Mouse (Mus musculus): Measurements from ENCODE around the gene Haus3. TPM values are rescaled to one million over a fixed set of nuclear protein-coding genes. Genes with fewer than 3 reads are reported as not detected.

The Haus3 gene
- total RNA-seq, 2 experiments from 2014 or later: 7.7 to 8.5 TPM

- intact Hi-C loops (cut with DNase I): loop anchor here (1.0 to 5.0 kb wide), 2 partner anchors 18 to 190 kb away; partner anchors contain the start of genes Haus3, Nat8l and Poln
- H3K27ac ChIP-seq: peak overlapping the region; percentile 94
- peak in 1 of 2 experiments; percentile 47 for DNase-seq (ENCODE audit: extremely low spot score in 1 of 2, low spot score in 2 of 2)
These were observed 17.6 kb upstream of the Haus3 start for GRCm38 (mm10) chr5:34186961-34187391.

GRCm38 (mm10) chr5:34186391-34186790 lies 17.1 kb upstream of the Haus3 start:
- intact Hi-C loops (cut with DNase I): loop anchor here (5.0 kb wide), 1 partner anchor 189 kb away; the partner anchor contains the start of gene Nat8l
- no peak for TF ChIP-seq CTCF (IDR thresholded peaks at IDR 0.05)
- peak overlapping the region; percentile 88 for H3K4me3 ChIP-seq
- DNase-seq (ENCODE audit: extremely low spot score in 1 of 2, low spot score in 2 of 2): no peak
- peak overlapping the region; percentile 94 for H3K27ac ChIP-seq

More at GRCm38 (mm10) chr5:34186961-34187391, 17.6 kb upstream of the Haus3 start:
- TF ChIP-seq CTCF (IDR thresholded peaks at IDR 0.05): no peak
- H3K4me3 ChIP-seq: peak overlapping the region; percentile 88

DNA sequence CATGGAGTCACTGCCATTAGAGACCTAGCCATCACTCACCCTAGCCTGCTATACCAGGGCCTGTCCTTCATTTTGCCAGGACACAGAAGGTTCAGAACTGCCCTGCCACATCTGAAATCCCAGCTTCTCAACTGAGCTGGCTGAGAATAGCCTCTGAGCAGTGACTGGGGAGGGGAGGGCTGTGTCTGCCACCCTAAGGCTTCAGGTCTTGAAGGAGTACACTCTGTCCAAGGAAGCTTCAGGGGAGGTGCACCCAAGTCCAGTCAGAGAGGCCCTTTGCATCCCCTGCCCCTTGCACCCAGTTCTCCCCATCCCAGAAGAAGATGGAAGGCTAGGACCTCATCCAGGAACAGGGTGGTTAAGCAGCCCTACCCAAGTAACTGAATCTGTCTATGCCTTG lies 16.5 kb upstream of the Haus3 start:
- Histone ChIP-seq H3K4me3 (peak overlapping the region; percentile 88), H3K27ac (peak overlapping the region; percentile 94)
- DNase-seq (ENCODE audit: extremely low spot score in 1 of 2, low spot score in 2 of 2): peak in 1 of 2 experiments; percentile 9
- intact Hi-C loops (cut with DNase I): loop anchor here (5.0 kb wide), 1 partner anchor 188 kb away; the partner anchor contains the start of gene Nat8l
- no peak for TF ChIP-seq CTCF (IDR thresholded peaks at IDR 0.05)

GRCm38 (mm10) chr5:34185051-34185580 lies 15.8 kb upstream of the Haus3 start:
- DNase-seq (ENCODE audit: extremely low spot score in 1 of 2, low spot score in 2 of 2): peak; percentile 7 to 8
- intact Hi-C loops (cut with DNase I): loop anchor here (5.0 kb wide), 1 partner anchor 188 kb away; the partner anchor contains the start of gene Nat8l
- no peak for TF ChIP-seq CTCF (IDR thresholded peaks at IDR 0.05)
- Histone ChIP-seq H3K4me3 (no peak overlapping the region; the same call in 1 of the 2 replicates), H3K27ac (no peak overlapping the region)

GRCm38 (mm10) chr5:34183976-34184375 lies 14.6 kb upstream of the Haus3 start:
- intact Hi-C loops (cut with DNase I): no loop called here

DNA sequence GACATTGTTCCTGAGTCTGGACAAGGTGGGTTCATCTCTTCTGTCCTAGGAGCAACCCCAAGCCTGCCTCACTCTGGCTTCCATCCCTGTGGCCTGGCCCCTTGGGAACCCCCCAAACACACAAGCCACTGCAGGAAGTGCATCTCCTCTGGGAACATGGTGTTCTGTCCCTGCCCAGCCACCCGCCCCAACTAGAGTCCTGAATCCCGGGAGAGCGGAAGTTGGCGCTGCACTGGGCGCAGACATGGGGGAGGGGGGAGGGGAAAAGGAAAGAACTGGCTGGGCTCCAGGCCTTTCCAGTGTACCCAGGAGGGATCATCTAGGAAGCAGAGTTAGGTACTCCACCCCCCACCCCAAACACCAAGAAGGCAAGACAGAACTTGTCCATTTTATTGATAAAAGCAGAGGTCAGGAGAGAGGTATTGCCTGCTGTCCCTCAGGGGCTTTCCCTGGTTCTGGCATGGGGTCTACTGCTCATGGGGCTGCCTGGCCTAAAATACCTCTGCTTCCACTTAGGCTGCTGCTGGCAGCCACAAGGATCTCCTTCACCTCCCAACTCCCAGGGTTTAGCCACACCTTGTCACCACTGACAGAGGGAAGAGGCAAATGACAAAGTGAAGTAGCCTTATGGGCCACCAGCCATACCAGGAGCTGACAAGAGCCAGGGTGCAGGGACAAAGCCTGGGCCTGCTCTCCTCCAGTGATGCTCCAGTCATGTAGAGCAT lies 14.0 kb upstream of the Haus3 start:
- intact Hi-C loops (cut with DNase I): no loop called here
- no peak for TF ChIP-seq CTCF (IDR thresholded peaks at IDR 0.05)
- no peak overlapping the region for H3K4me3 ChIP-seq
- peak overlapping the region; percentile 45 for H3K27ac ChIP-seq
- DNase-seq (ENCODE audit: extremely low spot score in 1 of 2, low spot score in 2 of 2): peak; percentile 10 to 18

More at GRCm38 (mm10) chr5:34183976-34184375, 14.6 kb upstream of the Haus3 start:
- TF ChIP-seq CTCF (IDR thresholded peaks at IDR 0.05): no peak
- DNase-seq (ENCODE audit: extremely low spot score in 1 of 2, low spot score in 2 of 2): peak; percentile 6 to 7
- H3K27ac ChIP-seq: peak overlapping the region; percentile 45; the same call in 1 of the 2 replicates
- H3K4me3 ChIP-seq: no peak overlapping the region

DNA sequence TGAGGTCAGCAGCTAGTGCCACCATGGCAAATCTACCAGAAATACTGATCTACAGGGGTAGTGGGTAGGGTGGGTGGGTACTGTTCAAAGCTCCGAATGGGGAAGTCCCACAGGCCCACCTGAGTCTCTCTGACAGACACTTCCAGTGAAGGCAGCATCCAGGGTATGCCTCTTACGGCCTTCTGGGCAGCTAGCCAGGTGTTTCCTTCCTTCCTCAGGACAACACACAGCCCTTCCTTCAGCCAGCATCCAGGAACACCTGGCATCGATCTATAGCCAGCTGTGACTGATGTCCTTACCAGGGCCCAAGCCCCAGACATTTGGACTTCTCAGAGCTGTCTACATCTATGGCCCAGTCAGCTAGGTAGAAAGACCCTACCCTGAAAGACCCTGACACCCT lies 13.2 kb upstream of the Haus3 start:
- no peak overlapping the region for H3K4me3 ChIP-seq
- peak; percentile 7 to 9 for DNase-seq (ENCODE audit: extremely low spot score in 1 of 2, low spot score in 2 of 2)
- peak overlapping the region; percentile 45; the same call in 1 of the 2 replicates for H3K27ac ChIP-seq
- no peak for TF ChIP-seq CTCF (IDR thresholded peaks at IDR 0.05)
- intact Hi-C loops (cut with DNase I): no loop called here

DNA sequence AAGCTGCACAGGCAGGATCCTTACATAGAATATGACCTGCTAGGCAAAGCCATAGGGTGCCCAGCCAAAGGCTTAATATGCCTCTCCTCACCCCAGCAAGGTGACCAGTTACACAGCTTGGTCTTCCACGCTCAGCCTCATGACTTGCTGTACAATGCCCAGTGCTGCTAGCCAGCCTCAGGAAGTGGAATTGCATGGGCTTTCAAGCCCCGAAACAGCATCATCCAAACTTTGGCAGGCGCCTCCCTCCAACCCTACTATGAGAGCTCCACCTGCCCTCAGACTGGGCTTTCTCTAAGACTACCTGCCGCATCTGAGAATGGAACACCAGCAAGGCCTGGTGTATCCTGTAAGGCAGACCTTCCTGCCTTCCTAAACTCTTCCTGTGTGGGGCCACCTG lies 8.5 kb upstream of the Haus3 start:
- intact Hi-C loops (cut with DNase I): no loop called here
- Histone ChIP-seq H3K4me3 (no peak overlapping the region), H3K27ac (no peak overlapping the region)
- no peak for TF ChIP-seq CTCF (IDR thresholded peaks at IDR 0.05)
- DNase-seq (ENCODE audit: extremely low spot score in 1 of 2, low spot score in 2 of 2): no peak

- peak; percentile 7 to 12 for DNase-seq (ENCODE audit: extremely low spot score in 1 of 2, low spot score in 2 of 2)
- peak overlapping the region; percentile 28; the same call in 1 of the 2 replicates for H3K27ac ChIP-seq
- intact Hi-C loops (cut with DNase I): no loop called here
- H3K4me3 ChIP-seq: no peak overlapping the region
- TF ChIP-seq CTCF (IDR thresholded peaks at IDR 0.05): no peak
These were observed 7.8 kb upstream of the Haus3 start for GRCm38 (mm10) chr5:34177091-34177490.

DNA sequence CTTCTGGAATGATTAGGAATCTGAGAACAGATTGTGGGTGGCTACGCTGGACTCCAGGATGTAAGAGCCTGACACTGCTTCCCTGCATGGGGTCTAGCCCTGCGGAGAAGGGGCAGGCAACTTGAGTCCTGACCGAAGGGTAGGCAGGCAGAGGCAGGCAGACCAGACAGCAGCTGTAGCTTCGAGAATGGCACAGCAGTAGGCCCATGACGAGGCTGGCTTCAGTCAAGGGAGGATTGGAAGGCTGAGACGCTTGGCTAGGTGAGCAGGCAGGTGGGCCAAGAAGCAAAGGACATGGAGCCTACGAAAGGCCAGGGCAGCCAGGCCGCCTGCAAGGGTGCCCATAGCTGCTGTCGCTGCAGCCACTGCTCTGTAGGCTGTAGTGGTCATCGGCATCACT lies 7.4 kb upstream of the Haus3 start:
- H3K27ac ChIP-seq: peak overlapping the region; percentile 28; the same call in 1 of the 2 replicates
- DNase-seq (ENCODE audit: extremely low spot score in 1 of 2, low spot score in 2 of 2): peak in 1 of 2 experiments; percentile 6
- no peak overlapping the region for H3K4me3 ChIP-seq
- no peak for TF ChIP-seq CTCF (IDR thresholded peaks at IDR 0.05)
- intact Hi-C loops (cut with DNase I): no loop called here

- TF ChIP-seq CTCF (IDR thresholded peaks at IDR 0.05): no peak
- peak in 1 of 2 experiments; percentile 8 for DNase-seq (ENCODE audit: extremely low spot score in 1 of 2, low spot score in 2 of 2)
- intact Hi-C loops (cut with DNase I): no loop called here
- H3K27ac ChIP-seq: no peak overlapping the region
- no peak overlapping the region for H3K4me3 ChIP-seq
These were observed 6.0 kb upstream of the Haus3 start for GRCm38 (mm10) chr5:34175403-34175694.
